Mouse (Mus musculus) frontal cortex, postnatal 14 days (tissue): ENCODE data around the gene Pomc.
"Not testable (repeated sequence)": the region's sequence is repeated elsewhere in the genome, so short reads cannot be mapped to it uniquely, and the experiment has no call there.

Source experiments
- DNase-seq, 2 experiments: peaks; one replicate each; pipeline ENCODE4 v3.0.0; 2022; ENCODE audit warnings: low spot score in 2 of 2

Pomc gene

DNA sequence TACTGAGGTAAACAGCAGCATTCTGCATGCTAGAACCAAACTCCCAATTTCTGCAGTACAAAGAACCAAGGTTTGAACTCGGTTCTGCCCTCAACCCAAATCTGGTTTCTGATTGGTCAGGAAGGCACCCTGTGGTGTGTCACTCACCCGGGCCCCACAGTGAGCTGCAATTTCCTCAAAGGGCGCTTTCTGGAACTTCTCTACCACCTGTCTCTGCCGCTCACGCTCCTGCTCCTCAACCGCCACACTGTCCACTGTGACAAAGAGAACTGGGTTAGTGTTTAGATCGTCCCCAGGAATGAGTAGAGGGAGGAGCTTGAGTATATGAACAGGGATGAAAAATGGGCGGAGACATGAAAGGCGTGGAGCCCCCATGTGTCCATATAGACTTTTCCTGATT, 13.6 kb downstream of the Pomc start:
- DNase-seq: no peak

DNA sequence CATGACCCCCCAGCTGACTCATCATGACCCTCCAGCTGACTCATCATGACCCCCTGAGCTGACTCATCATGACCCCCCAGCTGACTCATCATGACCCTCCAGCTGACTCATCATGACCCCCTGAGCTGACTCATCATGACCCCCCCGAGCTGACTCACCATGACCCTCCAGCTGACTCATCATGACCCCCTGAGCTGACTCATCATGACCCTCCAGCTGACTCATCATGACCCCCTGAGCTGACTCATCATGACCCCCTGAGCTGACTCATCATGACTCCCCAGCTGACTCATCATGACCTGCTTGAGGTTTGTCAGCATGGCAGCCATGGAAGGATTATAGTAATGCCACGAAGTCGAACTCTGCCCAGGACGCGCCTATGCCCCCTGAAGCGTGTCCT, 18.4 kb downstream of the Pomc start:
- DNase-seq: not testable (repeated sequence)

DNA sequence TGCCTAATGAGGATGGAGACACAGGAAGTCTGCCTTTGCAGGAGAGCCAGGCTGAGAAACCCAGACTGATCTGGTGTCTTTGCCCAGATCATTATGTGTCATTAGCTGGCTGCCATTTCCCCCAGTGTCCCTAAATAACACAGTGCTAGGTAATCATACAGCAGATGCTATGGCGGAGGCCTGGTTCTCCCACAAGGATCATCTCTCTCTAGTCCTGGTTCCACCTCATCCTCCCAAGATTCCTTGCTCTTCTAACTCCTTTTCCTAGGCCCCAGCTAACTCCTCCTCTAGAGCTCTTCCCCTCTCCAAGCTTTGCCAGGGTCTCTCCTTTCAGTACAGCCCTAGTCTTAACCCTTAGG, 26.2 kb downstream of the Pomc start:
- no peak for DNase-seq

DNA sequence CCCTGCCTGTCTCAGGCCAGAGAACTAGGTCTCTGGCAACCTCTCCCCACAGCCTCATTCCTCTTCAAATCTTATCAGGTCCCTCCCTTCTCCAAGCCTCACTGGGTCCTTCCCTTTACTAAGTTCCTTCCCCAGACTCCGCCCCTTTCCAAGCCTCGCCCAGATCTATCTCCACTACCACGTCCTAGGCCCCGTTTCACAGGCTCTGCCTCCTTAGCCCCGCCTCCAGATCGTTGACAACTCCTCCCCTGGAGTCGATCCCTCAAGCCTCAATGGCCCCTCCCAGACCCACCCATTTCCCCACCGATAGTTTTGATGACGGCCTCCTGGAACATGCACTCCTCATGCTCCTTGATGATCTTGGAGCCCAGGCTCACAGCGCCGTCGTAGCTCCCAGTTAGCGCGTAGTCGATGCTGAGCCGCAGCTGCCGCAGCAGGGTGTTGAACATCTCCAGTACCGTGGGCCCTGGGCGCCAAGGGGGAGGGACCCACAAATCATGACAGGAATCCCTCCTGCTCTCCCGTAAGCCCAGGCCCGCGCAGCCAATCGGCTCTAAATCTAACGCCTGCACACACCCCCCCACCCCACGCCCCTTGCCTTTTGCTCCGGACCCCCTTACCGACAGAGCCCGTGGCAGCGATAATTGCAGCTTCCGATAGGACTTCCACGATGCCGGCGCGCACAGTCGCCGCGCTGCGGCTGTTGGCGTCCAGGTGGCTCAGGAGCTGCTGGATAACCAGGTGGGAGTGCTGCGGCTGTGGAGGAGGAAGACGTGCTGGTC, 26.8 kb downstream of the Pomc start:
- peak; percentile 66 to 70 for DNase-seq

DNA sequence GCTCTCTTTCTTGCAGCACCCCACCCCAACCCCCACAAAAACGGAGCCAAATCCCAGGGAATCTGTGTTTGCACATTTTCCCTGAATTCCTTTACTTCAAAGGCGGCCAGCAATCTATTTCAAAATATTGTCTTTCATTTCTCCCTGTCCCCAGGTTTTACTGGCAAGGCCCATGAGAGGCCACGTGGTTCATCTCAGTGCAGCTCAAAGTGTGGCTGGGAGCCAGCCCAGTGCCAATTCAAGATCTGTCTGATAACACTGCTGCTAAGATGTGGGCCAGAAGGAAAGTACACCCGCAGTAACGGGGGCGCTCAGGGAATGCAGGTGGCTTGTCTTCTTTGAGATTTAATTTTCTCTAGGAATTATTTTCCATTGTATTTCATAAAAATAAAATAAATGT, 27.5 kb downstream of the Pomc start:
- no peak for DNase-seq

DNA sequence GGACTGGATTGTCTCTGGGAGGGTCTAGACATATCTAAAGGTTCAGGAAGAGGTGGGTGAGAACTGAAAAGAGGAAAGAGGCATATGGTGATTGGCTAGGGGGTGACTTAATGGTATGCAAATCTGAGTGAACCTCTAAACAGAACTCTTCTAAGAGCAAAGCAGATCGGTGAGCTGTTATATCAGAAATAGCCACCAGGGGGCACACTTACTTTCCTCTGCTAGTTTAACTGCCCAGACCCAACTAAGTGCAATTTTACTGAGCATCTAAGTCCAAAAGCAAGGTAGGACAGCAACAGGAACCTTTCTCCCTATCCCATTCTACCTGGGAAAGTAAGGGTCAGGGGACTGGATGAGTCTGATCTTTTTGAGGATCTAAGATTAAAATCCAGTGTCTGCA, 29.0 kb downstream of the Pomc start:
- peak in 1 of 2 experiments; percentile 86 for DNase-seq

DNA sequence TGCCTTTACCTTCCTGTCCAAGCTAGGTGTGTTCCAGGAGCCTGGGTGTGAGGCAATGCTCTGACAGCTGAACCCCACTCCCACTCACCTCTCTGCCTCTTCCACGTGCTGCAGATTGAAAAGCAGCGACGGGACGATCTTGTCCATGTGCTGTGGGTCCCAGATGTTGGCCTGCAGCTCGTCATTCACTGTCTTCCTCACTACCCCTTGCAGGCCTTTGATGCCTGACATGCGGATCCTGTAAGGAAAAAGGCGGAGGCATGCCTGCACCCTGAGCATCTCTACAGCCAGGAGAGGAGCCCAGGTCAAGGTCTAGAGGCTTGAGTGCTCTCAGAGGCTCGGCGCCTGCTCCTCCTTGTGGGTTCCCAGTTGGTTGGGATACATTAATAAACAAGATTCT, 29.7 kb downstream of the Pomc start:
- no peak for DNase-seq

DNA sequence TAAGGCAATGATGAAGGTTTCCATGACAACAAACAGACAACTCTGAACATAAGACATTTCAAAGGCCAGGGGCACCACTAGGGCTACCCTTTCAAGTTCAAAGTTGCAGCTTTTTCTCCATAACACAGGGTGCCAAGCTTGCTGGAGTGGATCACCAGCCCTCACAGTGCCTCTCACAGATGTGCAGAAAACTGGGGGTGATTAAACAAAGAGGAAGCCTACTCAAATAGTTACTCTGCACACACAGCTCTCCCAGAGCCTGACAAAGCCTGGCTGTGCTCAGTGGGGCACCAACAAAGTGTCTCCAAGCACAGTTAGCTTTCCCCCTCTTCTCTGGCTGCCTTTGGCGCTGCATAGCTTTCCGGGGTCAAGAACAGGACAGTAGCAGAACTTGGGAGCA, 35.2 kb downstream of the Pomc start:
- DNase-seq: no peak

DNA sequence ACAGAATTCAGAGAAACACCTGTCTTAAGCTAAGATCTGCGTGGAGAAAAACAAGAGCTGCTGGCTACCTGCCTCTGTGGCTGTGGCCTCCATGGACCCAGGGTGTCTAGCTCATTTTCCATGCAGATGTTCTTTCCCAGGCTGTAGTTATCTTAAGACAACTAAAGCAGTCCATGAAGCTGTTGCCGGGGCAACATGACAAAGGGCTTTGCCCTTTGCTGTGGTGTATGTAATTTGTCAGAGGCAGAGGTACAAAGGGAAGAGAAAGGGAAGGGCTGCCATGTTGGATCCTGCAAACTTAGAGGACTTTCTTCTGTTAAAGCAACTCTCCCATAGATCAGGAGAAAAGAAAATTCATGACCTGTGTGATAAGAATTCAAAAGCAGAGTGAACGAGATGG, 36.3 kb downstream of the Pomc start:
- DNase-seq: no peak

DNA sequence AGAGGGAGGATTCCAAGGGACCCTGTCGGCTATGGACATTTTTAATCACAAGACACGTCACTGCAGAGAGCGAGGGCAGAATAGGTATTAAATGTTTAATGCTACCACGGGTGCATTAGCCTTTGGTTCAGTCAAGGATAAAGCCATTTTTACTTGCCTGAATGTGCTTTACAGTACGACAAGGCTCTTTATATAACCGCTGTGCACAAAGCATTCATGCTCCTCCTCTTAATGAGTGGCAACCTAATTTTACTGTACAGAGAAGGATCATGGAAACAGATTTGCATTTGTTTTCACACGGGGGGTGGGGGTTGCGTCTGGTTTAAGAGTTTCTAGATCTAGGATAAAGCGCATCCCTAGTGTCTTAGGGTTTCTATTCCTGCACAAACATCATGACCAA, 42.0 kb downstream of the Pomc start:
- no peak for DNase-seq

DNA sequence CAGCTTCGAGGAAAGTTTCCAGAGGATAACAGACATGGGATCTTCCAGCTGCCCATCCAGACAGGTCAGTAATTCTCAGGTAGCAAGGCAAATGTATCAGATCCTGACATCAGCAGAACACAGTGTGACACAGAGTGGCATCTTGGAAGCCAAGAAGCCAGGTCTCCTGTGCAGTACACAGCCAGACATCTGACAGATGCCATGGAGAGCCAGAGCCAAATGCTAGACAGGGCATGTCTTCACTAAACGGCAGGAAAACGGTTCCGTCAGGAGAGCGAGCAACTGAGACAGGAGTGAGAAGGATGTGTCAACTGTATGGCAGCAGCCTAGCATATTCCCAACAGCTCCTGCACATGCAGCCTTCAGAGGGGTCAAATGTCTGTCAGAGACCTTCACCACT, 45.7 kb downstream of the Pomc start:
- no peak for DNase-seq

DNA sequence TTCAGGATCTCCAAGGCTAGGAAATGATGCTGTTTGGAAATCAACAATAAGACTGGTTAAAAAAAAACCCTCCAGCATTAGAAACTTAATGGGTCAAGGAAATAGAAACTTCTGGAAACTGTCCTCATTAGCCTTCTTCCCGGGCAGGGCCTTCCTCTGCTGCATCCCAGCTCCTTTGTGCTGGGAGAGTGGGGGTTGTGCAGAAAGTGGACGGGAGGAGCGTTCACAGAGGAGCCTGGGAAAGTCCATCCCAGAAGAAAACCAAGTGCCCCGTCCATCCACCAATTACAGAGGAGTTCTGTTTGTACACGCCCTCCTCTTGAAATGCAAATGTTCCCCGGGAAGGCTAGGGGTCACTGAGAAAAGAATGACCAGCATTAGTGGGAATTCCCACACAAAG, 49.9 kb downstream of the Pomc start:
- DNase-seq: no peak

DNA sequence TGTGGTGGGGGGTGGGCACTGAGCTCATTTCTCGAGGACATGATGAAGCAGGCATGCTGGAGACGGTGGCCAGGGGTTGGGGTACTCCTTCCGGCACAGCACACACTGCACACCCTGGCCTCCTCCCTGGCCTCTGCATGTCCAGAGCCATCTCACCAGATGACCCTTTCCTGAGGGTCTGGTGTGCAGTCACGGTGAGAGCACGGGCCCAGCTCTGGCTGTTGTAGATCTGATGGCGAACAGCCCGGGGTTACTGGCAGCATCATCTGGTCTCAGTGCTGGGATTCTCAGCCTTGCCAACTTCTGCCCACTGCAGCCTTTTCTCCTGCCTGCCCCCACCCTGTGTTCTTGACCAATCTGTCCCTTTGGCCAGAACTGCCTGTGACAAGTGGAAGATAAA, 51.3 kb downstream of the Pomc start:
- no peak for DNase-seq

DNA sequence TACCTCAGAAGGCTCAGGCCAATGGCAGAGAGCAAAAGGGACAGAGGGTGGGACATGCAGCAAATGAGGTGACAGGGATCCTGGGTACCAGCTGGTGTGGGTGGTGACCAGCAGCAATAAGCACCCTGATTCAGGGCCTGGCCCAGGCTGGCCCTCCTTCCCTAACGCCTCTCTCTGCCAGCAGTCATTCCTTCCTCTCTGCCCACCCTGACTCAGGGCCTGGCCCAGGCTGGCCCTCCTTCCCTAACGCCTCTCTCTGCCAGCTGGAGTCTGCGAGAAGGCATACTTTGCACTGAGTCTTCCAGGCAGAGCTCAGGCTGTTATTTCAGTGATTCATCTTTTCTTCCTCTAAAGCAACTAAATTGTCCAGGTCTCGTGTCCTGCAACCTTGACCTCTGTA, 52.4 kb downstream of the Pomc start:
- DNase-seq: no peak

DNA sequence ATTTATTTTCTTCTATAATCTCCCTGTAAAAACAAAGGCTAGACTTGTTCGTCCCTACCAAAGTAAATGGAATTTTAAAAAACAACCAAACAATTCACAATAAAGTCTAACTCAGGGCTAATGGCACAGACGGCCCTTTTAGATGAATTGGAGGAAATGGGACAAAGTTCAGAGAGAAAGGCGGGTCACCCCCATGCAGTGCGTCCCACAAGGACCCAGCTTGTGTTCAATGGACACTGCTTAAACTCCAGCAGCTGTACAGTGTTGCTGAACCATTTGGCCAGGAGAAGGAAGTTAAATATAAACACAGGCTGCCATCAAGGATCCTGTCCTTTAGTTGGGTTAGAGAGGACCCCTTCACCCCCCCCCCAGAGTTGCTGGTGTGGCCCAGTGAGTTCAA, 53.0 kb downstream of the Pomc start:
- no peak for DNase-seq

DNA sequence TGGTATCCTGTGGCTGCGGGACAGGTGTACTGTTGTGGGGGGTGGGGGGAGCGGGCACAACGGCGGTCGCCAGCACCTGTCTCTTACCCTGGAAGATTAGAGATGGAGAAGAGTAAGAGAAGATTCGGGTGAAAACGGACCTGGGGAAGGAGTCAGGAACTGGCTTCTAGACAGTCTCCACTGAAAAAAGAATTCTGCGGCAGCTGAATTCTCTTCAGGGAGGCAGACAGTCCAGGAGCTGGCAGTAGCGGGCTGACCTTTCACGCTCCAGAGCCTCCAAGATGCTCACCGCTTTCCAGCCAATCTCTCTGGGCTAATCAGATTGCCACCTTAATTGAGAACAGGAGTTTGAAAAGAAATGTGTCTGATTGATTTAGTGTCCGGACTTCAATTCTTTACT, 54.0 kb downstream of the Pomc start:
- DNase-seq: no peak
